Mouse (Mus musculus) embryonic facial prominence, embryonic 15.5 days (tissue): ENCODE data around the gene Ikzf1. TPM values are rescaled to one million over a fixed set of nuclear protein-coding genes. Genes with fewer than 3 reads are reported as not detected.

Source experiments
- ATAC-seq: fragments of 200-750 bp; cut with Nextera tagmentation; 2 replicates; pipeline ENCODE4 v1.8.0; 2017; ENCODE audit warnings: low read depth, moderate TSS enrichment; ENCODE audit not compliant: insufficient number of reproducible peaks, low FRiP score, low TSS enrichment
- H3K27ac ChIP-seq: fragments of 300-500 bp; sonication (generic); replicated peaks from 2 replicates; pipeline ENCODE4 v1.5.1; 2015; ENCODE audit warnings: mild to moderate bottlenecking, inconsistent platforms
- H3K27me3 ChIP-seq: fragments of 300-500 bp; sonication (generic); 2 replicates; pipeline ENCODE4 v1.6.1; 2015; ENCODE audit warnings: inconsistent platforms
- H3K36me3 ChIP-seq: fragments of 300-500 bp; sonication (generic); 2 replicates; pipeline ENCODE4 v1.6.1; 2015; ENCODE audit warnings: mild to moderate bottlenecking, inconsistent platforms
- H3K4me1 ChIP-seq: fragments of 300-500 bp; sonication (generic); 2 replicates; pipeline ENCODE4 v1.6.1; 2015; ENCODE audit warnings: inconsistent platforms
- H3K4me2 ChIP-seq: fragments of 300-500 bp; sonication (generic); replicated peaks from 2 replicates; pipeline ENCODE4 v1.6.1; 2015; ENCODE audit warnings: mild to moderate bottlenecking, inconsistent platforms
- H3K4me3 ChIP-seq: fragments of 300-500 bp; sonication (generic); replicated peaks from 2 replicates; pipeline ENCODE4 v1.5.1; 2015; ENCODE audit warnings: mild to moderate bottlenecking, inconsistent platforms
- H3K9ac ChIP-seq: fragments of 300-500 bp; sonication (generic); 2 replicates; pipeline ENCODE4 v1.6.1; 2015; ENCODE audit warnings: inconsistent platforms
- H3K9me3 ChIP-seq: fragments of 300-500 bp; sonication (generic); replicated peaks from 2 replicates; pipeline ENCODE4 v1.6.1; 2016; ENCODE audit warnings: inconsistent platforms
- WGBS: fragments of 180-500 bp; shearing (Covaris S2); methylation state at CpG from one replicate; pipeline ENCODE4 v1.1.7; 2015; 5-methylcytosine and 5-hydroxymethylcytosine counted together
- polyA plus RNA-seq: library from polyadenylated mRNA; unstranded; fragments of >200 nt; fragmentation: Nextera tagmentation; extraction: Ambion mirVana; gene quantifications from 2 replicates; pipeline ENCODE4 v1.2.1, GENCODE M21; 2015

The Ikzf1 gene
- polyA plus RNA-seq, 1 experiment from 2014 or later = 2.2 TPM

DNA sequence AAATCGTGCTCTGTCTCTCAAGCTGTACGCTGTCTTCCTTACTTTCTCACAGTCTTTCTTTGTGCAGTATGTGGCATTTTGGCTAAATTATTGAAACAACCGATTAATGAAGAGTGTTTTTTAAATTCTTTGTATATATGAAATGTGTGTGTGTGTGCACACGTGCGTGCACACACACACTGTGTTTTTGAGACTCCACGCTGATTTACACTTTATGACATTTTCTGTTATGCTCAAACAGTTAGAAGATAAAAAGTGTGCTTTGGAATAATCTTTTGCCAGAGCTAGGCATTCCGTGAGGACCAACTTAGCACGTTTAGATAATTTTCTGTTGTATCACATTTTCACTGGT lies 6.0 kb downstream of the Ikzf1 start:
- H3K4me1 ChIP-seq = peaks cover 9% of the 10 kb centered on the region
- ATAC-seq = no peak
- no peak overlapping the region for H3K4me3 ChIP-seq

DNA sequence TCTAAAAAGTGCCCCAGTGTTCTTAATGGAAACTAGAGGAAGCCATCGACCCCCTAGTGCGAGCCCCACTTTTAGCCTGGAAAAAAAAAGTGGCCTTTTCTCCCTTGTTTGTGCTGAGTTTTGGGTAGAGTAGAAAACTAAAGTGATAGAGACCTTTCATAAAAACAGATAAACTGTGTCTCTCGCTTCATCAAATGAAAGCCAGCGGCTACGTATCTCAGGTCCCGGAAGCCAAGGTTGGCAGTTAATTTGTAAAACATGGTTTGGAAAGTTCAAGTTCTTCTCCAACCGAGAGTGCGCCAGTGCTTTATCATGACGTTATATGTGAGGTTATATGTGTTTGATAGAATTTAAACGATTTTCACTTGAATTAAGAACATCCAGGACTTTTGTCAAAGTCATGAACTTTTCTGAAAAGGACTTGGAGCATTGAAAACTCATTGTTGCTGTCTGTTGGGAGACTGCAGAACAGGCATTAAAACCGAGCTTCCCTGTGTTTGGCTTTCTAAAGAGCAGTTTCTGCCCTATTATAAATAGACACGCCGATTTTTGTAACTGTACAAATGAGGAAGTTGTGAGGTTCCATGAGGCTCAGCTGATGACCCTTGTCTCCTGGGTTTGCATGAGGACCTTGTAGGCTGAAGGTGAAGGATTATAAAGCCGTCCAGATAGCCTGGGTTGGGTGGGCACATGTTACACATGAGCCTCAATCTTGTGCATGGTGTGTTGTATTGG lies 6.7 kb downstream of the Ikzf1 start:
- ATAC-seq = no peak
- 85% methylated on average over 14 of the region's 14 CpGs for WGBS

More for the DNA sequence above, 6.0 kb downstream of the Ikzf1 start:
- Histone ChIP-seq H3K27me3 (peaks cover 20% of the 10 kb centered on the region), H3K36me3 (no peaks in the 10 kb centered on the region), H3K9me3 (no peaks in the 10 kb centered on the region), H3K27ac (no peak overlapping the region), H3K4me2 (no peak overlapping the region), H3K9ac (no peak overlapping the region)
- WGBS = 89% methylated on average over 8 of the region's 8 CpGs

DNA sequence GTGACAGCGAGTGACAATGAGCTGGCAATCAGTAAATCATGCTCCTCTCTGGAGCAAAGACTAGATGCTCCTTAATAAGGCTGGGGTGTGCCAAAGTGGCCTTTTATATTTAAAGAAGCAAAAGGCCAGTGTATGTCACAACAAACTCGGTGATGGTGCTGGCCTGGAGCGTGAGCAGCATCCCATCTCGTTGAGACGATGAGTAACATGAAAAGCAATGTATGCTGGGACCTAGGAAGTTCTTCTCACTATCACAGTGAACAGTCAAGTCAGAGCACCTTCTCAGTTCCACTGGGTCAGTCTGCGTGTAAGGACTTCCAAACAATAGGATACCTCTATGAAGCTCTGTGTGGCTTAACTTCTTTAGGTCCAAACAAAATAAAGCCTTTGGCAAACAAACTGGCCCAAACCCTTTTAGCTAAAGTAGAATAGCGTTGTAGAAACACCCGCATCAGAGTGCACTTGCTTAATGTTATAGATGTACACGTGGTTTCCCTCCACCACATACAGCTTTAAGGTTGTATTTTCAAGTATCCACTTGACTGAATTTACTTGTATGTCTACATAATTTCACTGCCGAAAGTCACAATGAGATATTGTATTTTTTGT lies 7.9 kb downstream of the Ikzf1 start:
- Histone ChIP-seq H3K27ac (no peak overlapping the region), H3K4me3 (no peak overlapping the region), H3K27me3 (peaks cover 5% of the 10 kb centered on the region; the same call in 1 of the 2 replicates), H3K4me1 (no peaks in the 10 kb centered on the region), H3K36me3 (no peaks in the 10 kb centered on the region), H3K9ac (no peak overlapping the region), H3K9me3 (no peaks in the 10 kb centered on the region), H3K4me2 (no peak overlapping the region)
- 86% methylated on average over 10 of the region's 10 CpGs for WGBS
- no peak for ATAC-seq

More for the DNA sequence above, 6.7 kb downstream of the Ikzf1 start:
- H3K9ac ChIP-seq = no peak overlapping the region
- peaks cover 3% of the 10 kb centered on the region for H3K4me1 ChIP-seq
- H3K4me2 ChIP-seq = no peak overlapping the region
- no peaks in the 10 kb centered on the region for H3K36me3 ChIP-seq
- H3K4me3 ChIP-seq = no peak overlapping the region
- no peak overlapping the region for H3K27ac ChIP-seq
- H3K9me3 ChIP-seq = no peaks in the 10 kb centered on the region
- H3K27me3 ChIP-seq = peaks cover 14% of the 10 kb centered on the region

DNA sequence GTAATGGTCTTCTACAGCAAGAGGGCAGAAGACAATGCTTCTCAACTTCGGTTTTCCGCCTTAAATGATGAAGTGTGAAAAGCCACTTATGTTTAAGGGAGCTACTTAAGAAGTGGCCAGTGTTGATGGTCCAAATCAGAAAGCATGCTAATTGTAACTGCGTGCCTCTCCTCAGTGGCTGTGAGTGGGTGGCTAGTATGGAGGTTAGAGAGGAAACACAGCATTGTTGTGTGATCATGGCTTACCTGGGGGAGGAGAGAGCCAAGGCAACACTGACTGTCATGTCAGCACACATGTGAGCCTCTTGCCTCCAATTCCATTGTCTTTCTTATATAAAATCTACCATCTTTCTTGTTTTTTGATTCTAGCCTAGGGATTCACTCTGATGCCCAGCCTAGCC lies 8.6 kb downstream of the Ikzf1 start:
- WGBS = 92% methylated on average over 3 of the region's 3 CpGs
- Histone ChIP-seq H3K4me3 (no peak overlapping the region), H3K4me2 (no peak overlapping the region), H3K4me1 (no peaks in the 10 kb centered on the region), H3K27me3 (no peaks in the 10 kb centered on the region; the same call in 1 of the 2 replicates), H3K36me3 (no peaks in the 10 kb centered on the region), H3K9ac (no peak overlapping the region), H3K27ac (no peak overlapping the region), H3K9me3 (no peaks in the 10 kb centered on the region)
- no peak for ATAC-seq

DNA sequence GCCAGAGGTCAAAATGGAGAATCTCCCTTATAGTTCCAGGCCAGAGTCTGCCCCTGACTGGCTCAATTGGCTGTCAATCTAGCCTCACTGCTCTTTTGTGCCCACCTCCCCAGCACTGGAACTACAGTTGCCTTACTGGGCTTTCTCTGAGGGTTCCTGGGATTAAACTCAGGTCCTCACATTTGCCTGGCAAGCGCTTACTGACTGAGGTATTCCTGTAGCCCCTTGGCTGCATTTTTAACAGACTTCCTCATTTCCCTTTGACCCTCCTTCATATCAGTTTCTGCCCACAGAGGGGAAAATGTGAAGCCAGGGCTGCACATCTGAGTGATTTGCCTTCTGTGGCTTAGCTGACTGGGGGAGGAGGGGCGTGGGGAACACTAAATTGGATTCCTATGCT lies 9.3 kb downstream of the Ikzf1 start:
- Histone ChIP-seq H3K9me3 (no peaks in the 10 kb centered on the region), H3K27me3 (no peaks in the 10 kb centered on the region), H3K4me3 (no peak overlapping the region), H3K4me2 (no peak overlapping the region), H3K36me3 (no peaks in the 10 kb centered on the region), H3K9ac (no peak overlapping the region), H3K27ac (no peak overlapping the region), H3K4me1 (no peaks in the 10 kb centered on the region)
- WGBS = 54% methylated on average over 2 of the region's 2 CpGs
- ATAC-seq = no peak

DNA sequence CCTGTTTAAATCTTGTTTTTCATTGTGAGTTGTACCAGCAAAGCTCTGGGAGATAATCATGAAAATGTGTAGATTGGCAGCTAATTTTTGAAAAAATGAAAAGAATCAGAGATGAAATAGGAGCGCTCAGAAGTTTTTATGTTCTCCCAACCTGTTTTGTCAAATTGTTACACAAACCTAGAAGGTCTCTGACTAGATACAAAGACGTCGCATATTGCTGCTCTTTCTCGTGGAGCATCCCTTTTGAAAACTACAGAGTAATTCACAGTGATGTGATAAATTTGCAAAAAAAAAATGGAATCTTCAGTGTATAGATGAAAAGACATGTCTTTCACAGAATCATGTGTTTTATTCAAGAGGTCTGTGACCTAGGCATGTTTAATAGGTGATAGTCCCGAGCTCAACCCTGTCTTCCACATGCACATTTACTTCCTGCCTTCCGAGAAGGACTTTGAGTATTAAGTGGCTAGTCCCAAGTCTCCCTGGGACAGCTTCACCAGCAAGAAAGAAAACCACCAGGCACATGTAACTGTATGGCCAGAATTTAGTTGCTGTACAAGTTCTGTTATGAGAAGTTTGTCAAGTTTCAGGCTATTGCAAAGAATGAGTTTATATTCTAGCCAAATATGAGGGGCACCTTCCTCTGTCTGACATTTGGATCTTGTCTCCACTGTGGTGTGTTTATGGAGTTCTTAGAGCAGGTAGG lies 9.8 kb downstream of the Ikzf1 start:
- Histone ChIP-seq H3K36me3 (no peaks in the 10 kb centered on the region), H3K4me2 (no peak overlapping the region), H3K27ac (no peak overlapping the region), H3K27me3 (no peaks in the 10 kb centered on the region), H3K9ac (no peak overlapping the region), H3K9me3 (no peaks in the 10 kb centered on the region), H3K4me1 (no peaks in the 10 kb centered on the region), H3K4me3 (no peak overlapping the region)
- ATAC-seq = no peak
- 79% methylated on average over 6 of the region's 6 CpGs for WGBS

DNA sequence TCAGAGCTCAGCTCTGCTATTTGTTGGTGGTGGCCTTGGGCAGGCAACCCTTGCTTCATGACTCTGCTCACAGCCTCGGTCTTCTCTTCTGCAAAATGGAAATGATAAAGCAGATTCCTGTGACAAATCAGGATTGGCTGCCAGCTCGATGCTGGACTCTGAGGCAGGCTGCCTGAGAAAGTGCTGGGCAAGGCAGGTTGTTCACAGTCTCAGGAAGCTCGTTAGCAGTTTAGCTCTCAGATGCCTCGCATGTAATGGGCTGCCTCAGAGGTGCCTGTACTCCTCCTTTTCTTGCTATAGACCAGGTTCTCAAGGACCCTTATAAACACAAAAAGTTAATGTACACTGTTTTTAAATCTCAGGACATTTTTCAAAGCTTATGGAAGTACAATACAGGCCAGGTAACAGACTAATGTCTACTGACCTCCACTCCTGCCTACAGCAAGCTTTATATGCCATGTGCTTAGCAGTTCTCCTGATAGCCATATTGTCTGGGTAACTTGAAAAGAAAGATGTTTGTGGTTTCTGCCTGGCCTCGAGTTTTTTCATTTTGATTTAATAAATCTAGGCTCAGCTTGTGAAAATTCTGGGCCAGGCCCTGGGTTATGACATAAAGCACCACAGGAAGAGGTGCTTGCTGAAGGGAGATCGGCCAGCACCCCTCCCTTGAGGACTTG lies 10.5 kb downstream of the Ikzf1 start:
- Histone ChIP-seq H3K36me3 (no peaks in the 10 kb centered on the region), H3K4me3 (no peak overlapping the region), H3K4me2 (no peak overlapping the region), H3K27me3 (no peaks in the 10 kb centered on the region), H3K9ac (no peak overlapping the region), H3K4me1 (no peaks in the 10 kb centered on the region), H3K27ac (no peak overlapping the region), H3K9me3 (no peaks in the 10 kb centered on the region)
- 57% methylated on average over 6 of the region's 6 CpGs for WGBS
- ATAC-seq = no peak

DNA sequence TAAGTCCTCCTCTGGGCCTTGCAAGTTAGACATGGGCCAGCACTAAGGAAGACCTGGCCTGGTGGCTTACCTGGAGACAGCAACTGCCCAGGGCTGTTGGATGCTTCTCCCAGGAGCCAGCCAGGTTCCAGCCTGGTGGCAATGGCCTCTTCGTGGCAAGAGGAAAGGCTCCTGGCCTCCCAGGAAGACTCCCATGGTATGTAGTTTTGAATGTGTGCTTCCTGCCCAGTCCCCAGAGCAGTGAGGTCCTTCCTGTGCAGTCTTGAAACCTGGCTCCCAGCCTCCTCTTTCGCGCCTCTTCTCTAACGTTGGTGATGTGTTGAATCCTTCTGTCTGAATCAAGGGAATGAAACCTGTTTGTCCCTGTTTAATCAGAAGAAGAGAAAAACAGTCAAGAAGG lies 11.1 kb downstream of the Ikzf1 start:
- no peaks in the 10 kb centered on the region for H3K27me3 ChIP-seq
- no peak overlapping the region for H3K9ac ChIP-seq
- H3K4me1 ChIP-seq = no peaks in the 10 kb centered on the region
- H3K9me3 ChIP-seq = no peaks in the 10 kb centered on the region
- ATAC-seq = no peak
- WGBS = 80% methylated on average over 4 of the region's 4 CpGs
- H3K4me2 ChIP-seq = no peak overlapping the region
- no peaks in the 10 kb centered on the region for H3K36me3 ChIP-seq
- H3K4me3 ChIP-seq = no peak overlapping the region
- H3K27ac ChIP-seq = no peak overlapping the region

DNA sequence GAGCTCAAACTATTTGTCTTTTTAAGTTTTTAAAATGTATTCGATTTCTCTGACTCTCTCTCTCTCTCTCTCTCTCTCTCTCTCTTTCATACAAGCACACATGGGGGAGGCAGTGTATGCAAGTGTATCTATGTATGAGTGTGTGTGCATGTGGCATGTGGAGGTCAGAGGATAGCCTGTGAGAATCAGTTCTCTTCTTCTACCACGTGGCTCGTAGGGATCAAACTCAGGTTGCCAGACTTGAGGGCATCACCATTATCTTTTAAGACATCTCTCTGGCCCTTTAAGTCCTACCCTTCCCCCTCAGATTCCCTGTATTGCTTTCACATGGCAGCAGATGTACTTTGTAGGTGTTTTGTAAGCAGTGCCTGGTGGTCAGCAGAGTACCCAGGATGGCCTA lies 12.0 kb downstream of the Ikzf1 start:
- no peak overlapping the region for H3K4me2 ChIP-seq
- no peaks in the 10 kb centered on the region for H3K9me3 ChIP-seq
- H3K9ac ChIP-seq = no peak overlapping the region
- whole genome bisulfite sequencing = 81% methylated on average over 3 of the region's 3 CpGs
- no peaks in the 10 kb centered on the region for H3K4me1 ChIP-seq
- ATAC-seq = no peak
- H3K27ac ChIP-seq = no peak overlapping the region
- H3K27me3 ChIP-seq = no peaks in the 10 kb centered on the region
- no peak overlapping the region for H3K4me3 ChIP-seq
- no peaks in the 10 kb centered on the region for H3K36me3 ChIP-seq

DNA sequence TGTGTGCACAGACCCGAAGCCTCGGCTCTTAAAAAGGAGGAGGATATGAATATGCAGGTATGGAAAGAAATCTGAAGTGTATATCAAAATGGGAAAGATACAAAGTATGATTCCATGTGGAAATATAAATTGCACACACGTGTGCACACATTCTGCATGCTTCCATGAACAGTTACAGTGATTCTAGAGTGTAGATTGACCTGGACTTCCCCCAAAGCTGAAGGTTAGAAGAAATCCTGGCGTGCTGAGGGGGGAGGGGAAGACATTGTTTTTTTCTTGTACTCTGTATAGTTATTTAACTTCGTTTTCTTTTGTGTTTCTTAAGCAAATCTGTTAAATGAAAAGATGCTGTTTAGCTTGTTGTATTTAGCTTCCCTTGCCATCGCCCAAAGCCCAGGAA lies 16.6 kb downstream of the Ikzf1 start:
- no peak overlapping the region for H3K27ac ChIP-seq
- no peaks in the 10 kb centered on the region for H3K27me3 ChIP-seq
- H3K4me2 ChIP-seq = no peak overlapping the region
- H3K9me3 ChIP-seq = no peaks in the 10 kb centered on the region
- WGBS = 61% methylated on average over 6 of the region's 6 CpGs
- ATAC-seq = no peak
- H3K4me1 ChIP-seq = no peaks in the 10 kb centered on the region
- no peak overlapping the region for H3K9ac ChIP-seq
- H3K4me3 ChIP-seq = no peak overlapping the region
- H3K36me3 ChIP-seq = no peaks in the 10 kb centered on the region

DNA sequence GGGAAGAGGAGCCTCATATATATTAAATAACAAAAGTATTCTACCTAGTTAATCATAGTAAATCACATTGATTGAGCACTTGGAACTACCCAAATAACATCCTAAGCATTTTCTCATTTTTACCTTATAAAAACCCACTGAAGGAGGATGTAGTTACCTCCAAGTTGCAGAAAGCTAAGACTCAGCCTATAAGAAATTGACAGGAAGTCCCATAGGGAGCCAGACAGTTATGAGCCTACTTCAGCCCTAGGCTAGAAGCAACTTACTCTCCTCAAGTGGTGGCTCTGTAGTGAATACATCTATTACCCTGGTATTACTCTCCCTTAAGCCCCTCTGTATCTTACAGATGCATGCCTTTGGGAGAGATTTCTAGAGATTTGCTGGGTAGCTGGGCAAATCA lies 19.0 kb downstream of the Ikzf1 start:
- Histone ChIP-seq H3K27me3 (no peaks in the 10 kb centered on the region), H3K4me3 (no peak overlapping the region), H3K4me1 (no peaks in the 10 kb centered on the region), H3K4me2 (no peak overlapping the region), H3K27ac (no peak overlapping the region), H3K9ac (no peak overlapping the region), H3K36me3 (no peaks in the 10 kb centered on the region), H3K9me3 (no peaks in the 10 kb centered on the region)
- ATAC-seq = no peak
